Mouse (Mus musculus): ENCODE results near the gene Mcrip1. TPM values are rescaled to one million over a fixed set of nuclear protein-coding genes. Genes with fewer than 3 reads are reported as not detected.
"Not testable (repeated sequence)": the region's sequence is repeated elsewhere in the genome, so short reads cannot be mapped to it uniquely, and the experiment has no call there.

Mcrip1 gene
- polyA plus RNA-seq, 1 experiment from 2014 or later = 236 TPM

DNA sequence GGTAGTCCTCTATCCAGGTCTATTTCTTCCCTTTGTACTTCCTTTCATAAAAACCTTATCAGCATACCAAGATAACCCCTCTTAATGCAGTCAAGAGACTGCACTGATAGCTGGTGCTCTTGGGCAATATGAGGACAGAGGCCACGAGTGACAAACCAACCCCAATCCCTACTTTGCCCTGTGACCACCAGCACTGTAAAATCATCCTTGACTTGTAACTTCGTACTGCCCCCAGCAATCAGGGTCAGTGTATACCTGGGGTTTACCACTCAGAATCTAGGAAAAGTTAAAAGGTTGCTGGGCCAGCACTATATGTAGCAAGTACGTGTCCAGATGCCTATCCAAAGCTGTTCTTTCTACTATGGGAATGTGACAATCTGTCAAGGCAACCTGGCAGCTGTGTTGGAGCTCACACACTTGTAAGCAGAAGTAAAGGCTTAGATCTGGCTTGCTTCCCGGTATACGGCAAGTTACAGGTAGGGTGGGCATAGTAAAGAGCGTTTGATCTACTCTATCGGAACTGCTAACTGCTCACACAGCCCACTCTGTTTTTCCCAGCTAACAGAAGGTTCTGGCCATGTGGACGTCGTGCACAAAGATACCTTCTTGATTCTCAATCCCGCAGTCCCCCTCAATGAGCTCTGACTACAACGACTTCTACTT is 22.4 kb upstream of the Mcrip1 start:
- ATAC-seq (ENCODE audit: low FRiP score, low TSS enrichment) = no peak
- Histone ChIP-seq H3K9ac (ENCODE audit: low read depth, low read length) (peak overlapping the region; percentile 96), H3K36me3 (ENCODE audit: control insufficient read depth, insufficient read depth, low read length) (peaks cover 40% of the 10 kb centered on the region), H3K4me3 (ENCODE audit: low read length) (peak overlapping the region; percentile 90), H3K9me3 (ENCODE audit: control insufficient read depth, low read length) (no peaks in the 10 kb centered on the region), H3K27me3 (ENCODE audit: control insufficient read depth, insufficient read depth, low read length) (no peaks in the 10 kb centered on the region), H3K4me1 (ENCODE audit: control insufficient read depth, insufficient read depth, low read length) (peaks cover 21% of the 10 kb centered on the region), H3K4me2 (replicated peaks; ENCODE audit: low read depth, low read length) (peak overlapping the region; percentile 92), H3K27ac (ENCODE audit: low read depth, low read length) (peak overlapping the region; percentile 95)
- 10% methylated on average over 11 of the region's 11 CpGs for WGBS

GRCm38 (mm10) chr11:120571122-120571521 is 21.6 kb upstream of the Mcrip1 start:
- Histone ChIP-seq H3K4me2 (replicated peaks; ENCODE audit: low read depth, low read length) (peak overlapping the region; percentile 92), H3K9me3 (ENCODE audit: control insufficient read depth, low read length) (no peaks in the 10 kb centered on the region), H3K36me3 (ENCODE audit: control insufficient read depth, insufficient read depth, low read length) (peaks cover 48% of the 10 kb centered on the region), H3K4me1 (ENCODE audit: control insufficient read depth, insufficient read depth, low read length) (peaks cover 21% of the 10 kb centered on the region), H3K9ac (ENCODE audit: low read depth, low read length) (peak overlapping the region; percentile 96; the same call in 1 of the 2 replicates), H3K27ac (ENCODE audit: low read depth, low read length) (no peak overlapping the region), H3K27me3 (ENCODE audit: control insufficient read depth, insufficient read depth, low read length) (no peaks in the 10 kb centered on the region), H3K4me3 (ENCODE audit: low read length) (peak overlapping the region; percentile 90)
- ATAC-seq (ENCODE audit: low FRiP score, low TSS enrichment) = no peak
- WGBS = 71% methylated on average over 3 of the region's 3 CpGs

- no peak for ATAC-seq (ENCODE audit: low FRiP score, low TSS enrichment)
- H3K4me3 ChIP-seq (ENCODE audit: low read length) = no peak overlapping the region
- H3K4me1 ChIP-seq (ENCODE audit: control insufficient read depth, insufficient read depth, low read length) = peaks cover 12% of the 10 kb centered on the region
- H3K4me2 ChIP-seq (replicated peaks; ENCODE audit: low read depth, low read length) = no peak overlapping the region
- peak overlapping the region; percentile 4; the same call in 1 of the 2 replicates for H3K9ac ChIP-seq (ENCODE audit: low read depth, low read length)
- H3K9me3 ChIP-seq (ENCODE audit: control insufficient read depth, low read length) = no peaks in the 10 kb centered on the region
- peaks cover 76% of the 10 kb centered on the region for H3K36me3 ChIP-seq (ENCODE audit: control insufficient read depth, insufficient read depth, low read length)
- H3K27me3 ChIP-seq (ENCODE audit: control insufficient read depth, insufficient read depth, low read length) = no peaks in the 10 kb centered on the region
- no peak overlapping the region for H3K27ac ChIP-seq (ENCODE audit: low read depth, low read length)
- 94% methylated on average over 6 of the region's 6 CpGs for WGBS
Observed at GRCm38 (mm10) chr11:120568324-120568723, 18.8 kb upstream of the Mcrip1 start.

- H3K4me1 ChIP-seq (ENCODE audit: control insufficient read depth, insufficient read depth, low read length) = 0 out of 2 replicates have a peak, but pooled peaks cover 2% of the 10 kb centered on the region
- peaks cover 93% of the 10 kb centered on the region for H3K36me3 ChIP-seq (ENCODE audit: control insufficient read depth, insufficient read depth, low read length)
- no peaks in the 10 kb centered on the region for H3K9me3 ChIP-seq (ENCODE audit: control insufficient read depth, low read length)
- H3K9ac ChIP-seq (ENCODE audit: low read depth, low read length) = no peak overlapping the region
- no peak overlapping the region for H3K27ac ChIP-seq (ENCODE audit: low read depth, low read length)
- no peak overlapping the region for H3K4me3 ChIP-seq (ENCODE audit: low read length)
- H3K4me2 ChIP-seq (replicated peaks; ENCODE audit: low read depth, low read length) = no peak overlapping the region
- no peaks in the 10 kb centered on the region for H3K27me3 ChIP-seq (ENCODE audit: control insufficient read depth, insufficient read depth, low read length)
- ATAC-seq (ENCODE audit: low FRiP score, low TSS enrichment) = no peak
- 88% methylated on average over 9 of the region's 9 CpGs for WGBS
Observed at GRCm38 (mm10) chr11:120565114-120565513, 15.6 kb upstream of the Mcrip1 start.

- WGBS = 95% methylated on average over 13 of the region's 13 CpGs
- ATAC-seq (ENCODE audit: low FRiP score, low TSS enrichment) = no peak
- 0 out of 2 replicates have a peak, but pooled peaks cover 2% of the 10 kb centered on the region for H3K4me1 ChIP-seq (ENCODE audit: control insufficient read depth, insufficient read depth, low read length)
Observed at GRCm38 (mm10) chr11:120562949-120563348, 13.4 kb upstream of the Mcrip1 start.

GRCm38 (mm10) chr11:120560952-120561728 is 11.6 kb upstream of the Mcrip1 start:
- Histone ChIP-seq H3K4me1 (ENCODE audit: control insufficient read depth, insufficient read depth, low read length) (no peaks in the 10 kb centered on the region), H3K9me3 (ENCODE audit: control insufficient read depth, low read length) (peaks cover 5% of the 10 kb centered on the region; the same call in 1 of the 2 replicates), H3K36me3 (ENCODE audit: control insufficient read depth, insufficient read depth, low read length) (peaks cover 70% of the 10 kb centered on the region), H3K27me3 (ENCODE audit: control insufficient read depth, insufficient read depth, low read length) (no peaks in the 10 kb centered on the region), H3K4me2 (replicated peaks; ENCODE audit: low read depth, low read length) (no peak overlapping the region), H3K9ac (ENCODE audit: low read depth, low read length) (no peak overlapping the region), H3K27ac (ENCODE audit: low read depth, low read length) (no peak overlapping the region), H3K4me3 (ENCODE audit: low read length) (no peak overlapping the region)
- no peak for ATAC-seq (ENCODE audit: low FRiP score, low TSS enrichment)
- 91% methylated on average over 13 of the region's 13 CpGs for WGBS

More at GRCm38 (mm10) chr11:120562949-120563348, 13.4 kb upstream of the Mcrip1 start:
- H3K36me3 ChIP-seq (ENCODE audit: control insufficient read depth, insufficient read depth, low read length) = peaks cover 89% of the 10 kb centered on the region
- H3K4me3 ChIP-seq (ENCODE audit: low read length) = no peak overlapping the region
- H3K4me2 ChIP-seq (replicated peaks; ENCODE audit: low read depth, low read length) = no peak overlapping the region
- no peak overlapping the region for H3K9ac ChIP-seq (ENCODE audit: low read depth, low read length)
- no peak overlapping the region for H3K27ac ChIP-seq (ENCODE audit: low read depth, low read length)
- no peaks in the 10 kb centered on the region for H3K9me3 ChIP-seq (ENCODE audit: control insufficient read depth, low read length)
- H3K27me3 ChIP-seq (ENCODE audit: control insufficient read depth, insufficient read depth, low read length) = no peaks in the 10 kb centered on the region

DNA sequence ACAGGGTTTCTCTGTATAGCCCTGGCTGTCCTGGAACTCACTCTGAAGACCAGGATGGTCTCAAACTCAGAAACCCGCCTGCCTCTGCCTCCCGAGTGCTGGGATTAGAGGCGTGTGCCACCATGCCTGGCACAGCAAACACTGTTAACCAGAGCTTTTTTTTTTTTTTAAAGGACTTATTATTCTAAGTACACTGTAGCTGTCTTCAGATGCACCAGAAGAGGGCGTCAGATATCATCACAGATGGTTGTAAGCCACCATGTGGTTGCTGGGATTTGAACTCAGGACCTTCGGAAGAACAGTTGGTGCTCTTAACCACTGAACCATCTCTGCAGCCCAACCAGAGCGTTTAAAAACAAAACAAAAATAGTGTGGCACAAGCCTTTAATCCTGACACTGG is 9.3 kb upstream of the Mcrip1 start:
- H3K36me3 ChIP-seq (ENCODE audit: control insufficient read depth, insufficient read depth, low read length) = peaks cover 47% of the 10 kb centered on the region
- H3K27me3 ChIP-seq (ENCODE audit: control insufficient read depth, insufficient read depth, low read length); H3K27ac ChIP-seq (ENCODE audit: low read depth, low read length); H3K9me3 ChIP-seq (ENCODE audit: control insufficient read depth, low read length); H3K4me2 ChIP-seq (replicated peaks; ENCODE audit: low read depth, low read length); H3K4me3 ChIP-seq (ENCODE audit: low read length); ATAC-seq (ENCODE audit: low FRiP score, low TSS enrichment); H3K4me1 ChIP-seq (ENCODE audit: control insufficient read depth, insufficient read depth, low read length); H3K9ac ChIP-seq (ENCODE audit: low read depth, low read length): not testable (repeated sequence)
- 90% methylated on average over 6 of the region's 6 CpGs for WGBS

DNA sequence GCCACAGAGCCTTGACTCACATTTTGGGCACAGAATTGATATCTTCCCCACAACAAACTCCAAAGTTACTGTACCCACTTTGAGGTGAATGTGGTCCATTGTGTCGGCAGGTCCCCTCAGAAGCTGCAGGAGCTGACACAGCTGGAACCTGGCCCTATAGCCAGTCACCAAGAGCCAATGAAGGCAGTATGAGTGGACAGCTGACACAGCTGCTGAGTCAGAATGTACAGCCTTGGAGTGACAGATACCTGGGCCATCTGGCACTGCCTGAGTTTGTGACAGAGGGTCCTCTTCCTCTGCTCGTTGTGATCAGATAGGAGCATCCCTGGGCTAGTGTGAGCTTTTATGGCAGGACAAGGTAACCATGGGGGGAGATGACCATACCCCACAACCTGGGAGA is 5.7 kb upstream of the Mcrip1 start:
- Histone ChIP-seq H3K4me2 (replicated peaks; ENCODE audit: low read depth, low read length) (no peak overlapping the region), H3K27me3 (ENCODE audit: control insufficient read depth, insufficient read depth, low read length) (no peaks in the 10 kb centered on the region), H3K36me3 (ENCODE audit: control insufficient read depth, insufficient read depth, low read length) (peaks cover 12% of the 10 kb centered on the region), H3K9me3 (ENCODE audit: control insufficient read depth, low read length) (peaks cover 5% of the 10 kb centered on the region; the same call in 1 of the 2 replicates), H3K4me3 (ENCODE audit: low read length) (no peak overlapping the region), H3K27ac (ENCODE audit: low read depth, low read length) (no peak overlapping the region), H3K4me1 (ENCODE audit: control insufficient read depth, insufficient read depth, low read length) (peaks cover 1% of the 10 kb centered on the region), H3K9ac (ENCODE audit: low read depth, low read length) (no peak overlapping the region)
- 77% methylated on average over 2 of the region's 2 CpGs for WGBS
- no peak for ATAC-seq (ENCODE audit: low FRiP score, low TSS enrichment)

DNA sequence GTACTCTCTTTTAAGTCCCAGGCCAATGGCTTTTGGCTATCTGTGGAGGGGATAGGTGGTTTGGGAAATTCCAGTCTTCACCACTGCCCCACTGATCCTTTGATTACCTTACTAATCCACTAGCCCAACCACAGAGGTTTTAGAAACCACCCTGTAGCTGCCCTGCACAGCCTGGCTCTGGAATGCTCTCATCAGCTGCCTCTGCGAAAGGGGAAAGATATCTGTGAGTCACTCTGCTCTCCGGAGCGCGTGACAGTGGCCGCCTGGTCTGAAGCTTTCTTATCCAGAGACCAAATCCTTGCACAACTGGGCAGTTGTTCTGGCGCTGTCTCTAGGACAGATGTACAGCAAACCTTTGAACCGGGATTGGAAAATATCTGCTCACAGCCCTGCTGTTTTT is 5.3 kb upstream of the Mcrip1 start:
- Histone ChIP-seq H3K27ac (ENCODE audit: low read depth, low read length) (no peak overlapping the region), H3K9ac (ENCODE audit: low read depth, low read length) (no peak overlapping the region), H3K9me3 (ENCODE audit: control insufficient read depth, low read length) (peaks cover 5% of the 10 kb centered on the region; the same call in 1 of the 2 replicates), H3K36me3 (ENCODE audit: control insufficient read depth, insufficient read depth, low read length) (peaks cover 7% of the 10 kb centered on the region), H3K4me2 (replicated peaks; ENCODE audit: low read depth, low read length) (no peak overlapping the region), H3K27me3 (ENCODE audit: control insufficient read depth, insufficient read depth, low read length) (no peaks in the 10 kb centered on the region), H3K4me3 (ENCODE audit: low read length) (no peak overlapping the region), H3K4me1 (ENCODE audit: control insufficient read depth, insufficient read depth, low read length) (peaks cover 5% of the 10 kb centered on the region)
- 81% methylated on average over 7 of the region's 7 CpGs for WGBS
- no peak for ATAC-seq (ENCODE audit: low FRiP score, low TSS enrichment)

Data from kidney, embryonic 14.5 days (tissue).